Mouse (Mus musculus): ENCODE data around the gene Disp2.

- TF ChIP-seq EP300 (IDR thresholded peaks at IDR 0.05): no peak
- TF ChIP-seq CTCF (IDR thresholded peaks at IDR 0.05): no peak
Observed at GRCm38 (mm10) chr2:118744621-118745020, 34.9 kb upstream of the Disp2 start.

All from lung, postnatal 0 days (tissue).